Mouse (Mus musculus) lung, postnatal 0 days (tissue): ENCODE results near the gene Dhx34.

Source experiments
- CTCF ChIP-seq: IDR thresholded peaks from 2 replicates; pipeline ENCODE4 v1.5.1; 2016; ENCODE audit warnings: antibody characterized with exemption, mild to moderate bottlenecking
- EP300 ChIP-seq: IDR thresholded peaks from 2 replicates; pipeline ENCODE4 v1.6.1; 2016; ENCODE audit warnings: antibody characterized with exemption, mild to moderate bottlenecking, control low read depth

DNA sequence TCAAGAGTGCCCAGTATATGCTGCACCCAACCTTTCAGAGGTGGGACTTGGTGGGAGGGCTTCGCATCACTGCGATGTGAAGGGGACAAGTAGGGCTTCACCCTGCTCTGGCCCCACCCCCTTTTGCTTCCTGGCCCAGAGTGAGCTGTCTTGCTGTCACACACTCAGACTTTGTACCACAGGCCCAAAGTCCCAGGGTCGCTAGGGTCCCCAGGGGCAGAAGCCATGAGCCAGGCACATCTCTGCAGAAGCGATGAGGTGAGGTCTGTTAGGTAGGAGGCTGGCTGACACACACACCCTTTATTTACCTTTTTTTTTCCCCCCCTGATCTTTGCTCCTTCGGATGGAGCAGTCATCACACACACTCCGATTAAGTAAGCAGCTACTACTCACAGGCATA, 8.6 kb downstream of the Dhx34 start:
- TF ChIP-seq CTCF (no peak), EP300 (no peak)
